Mouse (Mus musculus) kidney, adult 2 months (tissue): ENCODE data around the gene Ggt1.

Experiments
- CTCF ChIP-seq: fragments of 200-500 bp; conservative IDR thresholded peaks from 2 replicates; pipeline ENCODE4 v1.5.1; 2011; ENCODE audit warnings: low read depth, mild to moderate bottlenecking, control low read depth, low read length, moderate library complexity, mixed read lengths; ENCODE audit not compliant: insufficient read depth, insufficient read length
- POLR2A ChIP-seq: fragments of 200-500 bp; IDR thresholded peaks from one replicate; pipeline ENCODE4 v1.6.1; 2011; ENCODE audit warnings: low read depth, low read length, control low read depth

GRCm38 (mm10) chr10:75566321-75566720 lies 4.9 kb downstream of the Ggt1 start:
- TF ChIP-seq CTCF (no peak), POLR2A (no peak)
